Mouse (Mus musculus) midbrain, embryonic 16.5 days (tissue): ENCODE measurements around the gene Hoxd3. TPM values are rescaled to one million over a fixed set of nuclear protein-coding genes. Genes with fewer than 3 reads are reported as not detected.

Experiments
- ATAC-seq: fragments of 200-750 bp; cut with Nextera tagmentation; 2 replicates; pipeline ENCODE4 v1.8.0; 2017; ENCODE audit warnings: moderate TSS enrichment
- H3K27ac ChIP-seq: fragments of 300-500 bp; sonication (generic); 2 replicates; pipeline ENCODE4 v1.5.1; 2014; ENCODE audit warnings: mild to moderate bottlenecking, low read length, mixed read lengths
- H3K27me3 ChIP-seq: fragments of 300-500 bp; sonication (generic); 2 replicates; pipeline ENCODE4 v1.6.1; 2014; ENCODE audit warnings: low read depth, low read length, mixed read lengths; ENCODE audit not compliant: control insufficient read depth, insufficient read depth
- H3K36me3 ChIP-seq: fragments of 300-500 bp; sonication (generic); 2 replicates; pipeline ENCODE4 v1.6.1; 2014; ENCODE audit warnings: mild to moderate bottlenecking, low read length, moderate library complexity, mixed read lengths; ENCODE audit not compliant: control insufficient read depth, insufficient read depth
- H3K4me1 ChIP-seq: fragments of 300-500 bp; sonication (generic); 2 replicates; pipeline ENCODE4 v1.6.1; 2014; ENCODE audit warnings: mild to moderate bottlenecking, low read length, mixed read lengths; ENCODE audit not compliant: control insufficient read depth, insufficient read depth
- H3K4me2 ChIP-seq: fragments of 300-500 bp; sonication (generic); 2 replicates; pipeline ENCODE4 v1.6.1; 2014; ENCODE audit warnings: mild to moderate bottlenecking, low read length, mixed read lengths
- H3K4me3 ChIP-seq: fragments of 300-500 bp; sonication (generic); 2 replicates; pipeline ENCODE4 v1.5.1; 2014; ENCODE audit warnings: low read depth, mild to moderate bottlenecking, low read length, moderate library complexity, mixed read lengths
- H3K9ac ChIP-seq: fragments of 300-500 bp; sonication (generic); 2 replicates; pipeline ENCODE4 v1.6.1; 2014; ENCODE audit warnings: low read depth, low read length, mixed read lengths
- H3K9me3 ChIP-seq: fragments of 300-500 bp; sonication (generic); replicated peaks from 2 replicates; pipeline ENCODE4 v1.6.1; 2014; ENCODE audit warnings: mild to moderate bottlenecking, low read length, mixed read lengths; ENCODE audit not compliant: control insufficient read depth, poor library complexity, severe bottlenecking
- WGBS: fragments of 180-500 bp; shearing (Covaris S2); extraction: QIAGEN DNeasy Blood & Tissue Kit; methylation state at CpG from one replicate; pipeline ENCODE4 v1.1.7; 2014; 5-methylcytosine and 5-hydroxymethylcytosine counted together
- polyA plus RNA-seq: library from polyadenylated mRNA; unstranded; fragments of >200 nt; fragmentation: Nextera tagmentation; extraction: Ambion mirVana; gene quantifications from 2 replicates; pipeline ENCODE4 v1.2.1, GENCODE M21; 2015

Hoxd3 gene
- polyA plus RNA-seq, 1 experiment from 2014 or later = not detected

DNA sequence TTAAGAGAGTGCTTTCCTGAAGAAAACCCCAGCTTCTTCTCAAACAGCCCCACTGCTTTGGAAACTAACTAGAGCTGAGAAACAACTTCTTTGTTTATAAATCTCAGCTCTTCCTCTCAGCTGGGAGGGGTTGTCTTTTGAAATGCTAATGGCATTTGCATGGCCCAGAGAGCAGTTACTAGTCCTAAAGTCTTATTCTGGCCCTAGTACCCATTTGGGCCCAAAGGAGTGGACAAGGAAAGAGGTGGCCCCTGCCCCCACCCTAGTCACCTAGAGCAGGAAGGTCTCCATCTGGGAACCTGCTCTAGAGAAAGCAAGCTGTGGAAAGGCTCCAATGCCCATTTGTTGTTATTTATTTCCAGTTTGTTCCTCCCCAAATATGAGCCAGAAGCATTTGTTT is 19.3 kb downstream of the Hoxd3 start:
- H3K27ac ChIP-seq = no peak overlapping the region

DNA sequence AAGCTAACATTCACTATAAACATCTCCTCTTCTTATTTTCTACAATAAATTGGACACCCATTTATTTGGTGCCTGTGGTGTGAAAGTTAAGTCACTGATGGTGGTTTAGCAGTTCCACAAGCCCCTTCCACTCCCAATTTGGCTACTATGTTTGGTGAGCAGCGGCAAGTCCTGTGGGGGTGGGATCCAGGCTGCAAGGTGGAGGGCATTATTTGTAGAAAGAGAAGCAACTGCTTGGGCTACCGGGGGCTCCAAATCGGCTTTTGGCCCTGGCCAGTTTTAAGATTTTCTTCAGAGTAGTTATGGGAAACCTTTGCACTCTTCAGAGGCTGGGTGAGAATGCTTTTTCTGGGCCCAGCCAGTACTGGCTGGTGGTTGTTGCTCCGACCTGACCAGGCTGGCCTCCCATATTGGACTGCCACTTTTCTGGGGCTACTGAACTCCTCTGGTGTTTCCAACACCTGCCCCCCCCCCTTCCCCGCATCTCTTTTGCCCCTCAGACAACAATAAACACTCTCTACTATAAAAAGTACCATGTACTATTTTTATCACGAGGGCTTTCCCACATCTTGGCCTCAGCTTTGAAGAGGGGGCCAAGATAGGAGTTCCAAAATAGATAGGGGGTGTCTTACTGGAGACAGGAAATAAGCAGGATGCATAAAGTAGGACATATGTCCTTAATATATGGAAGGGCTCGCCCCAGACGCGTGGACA is 20.2 kb downstream of the Hoxd3 start:
- H3K27me3 ChIP-seq = peaks cover 72% of the 10 kb centered on the region
- no peak overlapping the region for H3K27ac ChIP-seq
- H3K36me3 ChIP-seq = no peaks in the 10 kb centered on the region
- H3K4me3 ChIP-seq = no peak overlapping the region
- no peaks in the 10 kb centered on the region for H3K9me3 ChIP-seq
- WGBS = 2% methylated on average over 9 of the region's 9 CpGs
- ATAC-seq = no peak
- no peak overlapping the region for H3K4me2 ChIP-seq
- H3K4me1 ChIP-seq = no peaks in the 10 kb centered on the region; the same call in 1 of the 2 replicates
- H3K9ac ChIP-seq = no peak overlapping the region

More for the DNA sequence above, 19.3 kb downstream of the Hoxd3 start:
- ATAC-seq = no peak
- Histone ChIP-seq H3K36me3 (no peaks in the 10 kb centered on the region), H3K9me3 (no peaks in the 10 kb centered on the region), H3K4me1 (no peaks in the 10 kb centered on the region; the same call in 1 of the 2 replicates), H3K4me3 (no peak overlapping the region), H3K4me2 (no peak overlapping the region), H3K9ac (no peak overlapping the region), H3K27me3 (peaks cover 73% of the 10 kb centered on the region)

DNA sequence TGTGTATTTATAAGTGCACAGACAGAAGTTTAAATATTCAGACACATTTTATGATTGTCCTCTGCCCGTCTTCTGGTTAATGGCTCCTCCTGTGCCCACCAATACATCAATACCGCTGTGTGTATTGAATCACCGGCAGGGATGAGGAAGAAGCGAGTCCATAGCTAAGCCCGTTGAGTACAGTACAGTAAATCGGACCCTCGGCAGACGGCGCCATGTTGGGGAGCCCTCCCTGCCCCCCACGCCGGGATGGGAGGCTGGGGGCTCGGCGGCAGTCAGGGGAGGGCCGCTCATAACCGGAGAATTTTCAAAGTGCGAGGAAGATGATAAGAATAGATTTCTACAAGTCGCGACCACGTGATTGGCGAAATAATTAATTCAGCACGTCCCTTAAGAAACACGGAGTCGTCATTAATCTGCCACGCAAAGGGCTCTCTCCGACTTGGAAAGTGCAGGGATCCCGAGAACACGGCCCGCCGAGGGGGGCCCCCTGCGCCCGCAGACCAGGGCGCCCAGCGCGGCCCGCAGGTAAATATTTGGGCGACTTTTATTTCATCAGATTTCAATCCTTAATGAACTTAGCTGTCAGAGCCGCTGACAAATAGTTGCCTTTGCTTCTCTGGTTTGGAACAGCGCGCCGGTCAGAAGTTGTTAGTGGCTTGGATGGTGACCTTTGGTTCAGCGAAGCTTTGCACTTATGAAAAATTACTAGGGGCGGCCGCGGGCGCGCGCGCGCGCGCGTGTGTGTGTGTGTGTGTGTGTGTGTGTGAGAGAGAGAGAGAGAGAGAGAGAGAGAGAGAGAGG is 21.0 kb downstream of the Hoxd3 start:
- H3K4me3 ChIP-seq = no peak overlapping the region
- H3K27ac ChIP-seq = no peak overlapping the region
- H3K9ac ChIP-seq = no peak overlapping the region
- no peak overlapping the region for H3K4me2 ChIP-seq
- H3K36me3 ChIP-seq = no peaks in the 10 kb centered on the region
- H3K27me3 ChIP-seq = peaks cover 71% of the 10 kb centered on the region
- no peaks in the 10 kb centered on the region for H3K9me3 ChIP-seq
- WGBS = under 1% methylated on average over 52 of the region's 52 CpGs
- no peak for ATAC-seq
- no peaks in the 10 kb centered on the region for H3K4me1 ChIP-seq

DNA sequence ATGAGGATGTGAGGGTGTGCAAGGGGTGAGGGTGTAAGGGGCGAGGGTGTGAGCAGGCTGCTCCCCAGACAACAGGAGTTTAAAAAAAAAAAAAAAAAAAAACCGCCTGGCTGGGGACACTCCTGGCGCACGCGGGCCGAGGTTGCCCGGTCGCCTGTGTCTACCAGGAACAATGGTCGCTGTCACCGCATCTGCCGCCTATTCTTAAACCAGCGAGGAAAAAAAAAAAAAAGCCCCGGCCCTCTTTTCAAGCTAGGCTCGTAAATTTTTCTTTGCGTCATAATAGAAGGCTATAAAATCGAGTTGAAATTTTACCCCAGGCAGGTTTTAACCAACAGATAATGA is 21.6 kb downstream of the Hoxd3 start:
- H3K27ac ChIP-seq = no peak overlapping the region
- no peaks in the 10 kb centered on the region for H3K36me3 ChIP-seq
- H3K9me3 ChIP-seq = no peaks in the 10 kb centered on the region
- no peak overlapping the region for H3K9ac ChIP-seq
- WGBS = 0% methylated on average over 16 of the region's 16 CpGs
- peaks cover 72% of the 10 kb centered on the region for H3K27me3 ChIP-seq
- no peak for ATAC-seq
- no peak overlapping the region for H3K4me2 ChIP-seq
- H3K4me1 ChIP-seq = no peaks in the 10 kb centered on the region
- no peak overlapping the region for H3K4me3 ChIP-seq

DNA sequence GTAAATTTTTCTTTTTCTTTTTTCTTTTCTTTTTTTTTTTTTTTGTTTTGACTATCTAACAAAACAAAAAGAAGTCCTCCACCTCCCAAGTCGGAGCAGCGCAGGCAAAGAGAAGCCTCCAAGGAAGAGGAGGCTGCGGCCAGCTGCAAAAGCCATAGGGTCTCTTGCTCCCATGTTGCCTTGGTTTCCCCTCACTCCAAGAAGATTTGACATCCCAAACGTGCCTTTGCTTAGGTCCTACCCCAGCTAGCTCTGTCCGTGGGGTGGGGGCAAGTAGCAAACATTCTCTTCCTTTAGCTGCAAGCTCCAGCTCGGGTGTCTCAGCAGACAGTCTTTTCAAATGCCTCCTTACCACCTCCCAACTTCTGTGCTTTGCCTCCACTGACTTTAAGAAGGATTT is 22.0 kb downstream of the Hoxd3 start:
- ATAC-seq = no peak
- peaks cover 74% of the 10 kb centered on the region for H3K27me3 ChIP-seq
- H3K9me3 ChIP-seq = no peaks in the 10 kb centered on the region
- H3K4me1 ChIP-seq = no peaks in the 10 kb centered on the region
- no peak overlapping the region for H3K27ac ChIP-seq
- no peak overlapping the region for H3K4me3 ChIP-seq
- no peaks in the 10 kb centered on the region for H3K36me3 ChIP-seq
- H3K4me2 ChIP-seq = no peak overlapping the region
- under 1% methylated on average over 6 of the region's 6 CpGs for WGBS
- H3K9ac ChIP-seq = no peak overlapping the region

DNA sequence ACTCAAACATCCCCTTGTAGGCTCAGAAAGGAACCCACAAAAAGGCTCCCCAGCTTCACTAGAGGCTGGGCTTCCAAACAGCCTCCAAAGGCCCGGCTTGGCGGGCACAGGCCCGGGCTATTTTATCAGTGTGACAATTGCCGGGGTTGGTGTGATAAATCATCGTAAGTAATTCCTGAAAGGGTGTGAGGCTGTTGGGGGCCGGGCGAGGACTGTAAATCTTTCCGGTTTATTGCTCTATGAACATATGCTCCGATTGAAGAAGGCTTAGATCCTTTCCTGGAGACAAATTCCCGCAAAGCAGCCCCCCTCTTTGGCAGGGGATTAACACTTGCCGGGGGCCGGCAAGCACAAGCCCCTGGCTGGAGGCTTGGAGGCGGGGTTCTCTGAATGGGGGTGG is 22.7 kb downstream of the Hoxd3 start:
- H3K36me3 ChIP-seq = no peaks in the 10 kb centered on the region
- no peak for ATAC-seq
- H3K4me1 ChIP-seq = no peaks in the 10 kb centered on the region
- H3K27me3 ChIP-seq = peaks cover 77% of the 10 kb centered on the region
- H3K27ac ChIP-seq = no peak overlapping the region
- no peaks in the 10 kb centered on the region for H3K9me3 ChIP-seq
- no peak overlapping the region for H3K9ac ChIP-seq
- H3K4me2 ChIP-seq = no peak overlapping the region
- no peak overlapping the region for H3K4me3 ChIP-seq
- WGBS = 0% methylated on average over 13 of the region's 13 CpGs

DNA sequence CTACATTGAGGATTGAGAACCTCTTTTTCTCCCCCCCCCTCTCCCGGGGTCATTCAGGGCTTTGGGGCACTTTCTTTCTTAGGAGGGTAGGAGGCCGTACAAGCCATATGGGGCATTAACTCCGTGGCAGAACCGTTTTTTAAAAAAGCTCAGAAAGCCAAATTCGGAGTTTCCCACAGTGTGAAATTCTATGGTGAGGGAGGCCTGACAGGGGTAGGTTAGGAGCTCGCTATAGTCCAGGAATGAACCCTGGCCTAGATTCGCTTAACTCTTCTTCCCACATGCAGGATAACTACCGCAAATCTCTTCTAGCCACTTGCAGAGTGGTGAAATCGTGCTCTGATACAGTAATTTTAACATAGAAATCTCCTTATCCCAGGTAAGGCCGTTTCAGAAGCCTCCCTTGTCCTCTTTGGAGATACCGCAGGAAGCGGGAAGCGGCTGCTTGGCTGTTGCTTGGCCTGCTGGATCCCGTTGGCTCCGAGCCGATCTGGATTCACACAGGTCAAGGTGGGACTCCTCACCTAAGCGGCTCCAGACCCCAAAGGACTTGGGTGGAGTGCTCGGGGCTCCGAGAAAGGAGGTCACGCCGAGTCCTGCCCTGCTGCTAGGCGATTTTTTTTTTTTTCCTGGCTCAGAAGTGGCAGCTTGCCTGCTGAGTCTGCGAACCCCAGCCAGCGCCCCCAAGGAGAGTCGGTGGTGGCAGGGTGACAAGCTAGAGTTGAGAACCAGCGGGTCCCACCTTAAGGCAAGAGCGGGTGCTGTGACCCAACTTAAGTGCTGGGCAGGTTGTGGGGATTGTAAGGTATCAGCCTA is 23.5 kb downstream of the Hoxd3 start:
- Histone ChIP-seq H3K27ac (no peak overlapping the region), H3K4me3 (no peak overlapping the region), H3K36me3 (no peaks in the 10 kb centered on the region), H3K4me1 (no peaks in the 10 kb centered on the region), H3K27me3 (peaks cover 75% of the 10 kb centered on the region), H3K9ac (no peak overlapping the region), H3K4me2 (no peak overlapping the region), H3K9me3 (no peaks in the 10 kb centered on the region)
- no peak for ATAC-seq
- WGBS = under 1% methylated on average over 27 of the region's 27 CpGs

DNA sequence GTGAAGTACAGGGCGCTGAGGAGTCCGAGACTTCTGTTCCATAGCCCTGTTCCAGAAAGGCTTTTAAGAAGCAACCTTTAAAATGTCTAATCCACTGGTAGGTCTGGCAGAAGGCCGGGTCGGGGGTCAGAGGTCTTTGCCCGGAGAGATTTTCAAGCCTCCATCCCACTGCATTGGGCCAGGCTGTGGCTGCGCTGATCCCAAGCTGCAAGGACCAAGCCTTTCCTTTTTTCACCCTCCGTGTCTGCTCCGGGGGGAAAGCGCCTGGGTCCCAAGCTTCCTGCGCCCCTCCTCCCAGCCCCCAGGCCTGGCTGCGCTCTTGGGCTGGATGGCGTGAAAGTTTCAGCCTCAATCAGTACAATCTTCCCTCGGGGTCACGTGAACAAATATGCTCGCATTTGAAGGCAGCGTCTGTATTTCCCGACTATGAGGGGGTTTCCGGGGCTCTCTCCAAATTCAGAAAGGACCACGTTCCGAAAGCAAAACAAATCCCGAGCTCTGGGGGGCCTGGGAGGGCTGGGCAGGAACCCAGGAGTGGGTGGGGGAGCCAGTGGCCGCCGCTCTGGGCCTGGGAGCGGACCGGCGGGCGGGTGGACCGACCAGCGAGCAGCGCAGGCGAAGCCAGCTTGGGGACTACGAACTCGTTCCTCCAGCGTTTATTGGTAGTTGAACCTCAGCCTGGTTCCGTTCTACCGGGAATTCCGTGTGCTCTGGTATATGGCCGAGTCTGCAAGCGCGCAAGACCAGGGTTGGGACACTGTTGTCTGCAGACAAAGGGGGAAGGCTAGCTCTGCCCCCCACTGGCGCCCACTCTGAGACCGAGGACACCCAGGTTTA is 24.3 kb downstream of the Hoxd3 start:
- Histone ChIP-seq H3K9me3 (no peaks in the 10 kb centered on the region), H3K27ac (no peak overlapping the region), H3K4me3 (no peak overlapping the region), H3K4me2 (no peak overlapping the region), H3K27me3 (peaks cover 68% of the 10 kb centered on the region), H3K4me1 (no peaks in the 10 kb centered on the region), H3K9ac (no peak overlapping the region), H3K36me3 (no peaks in the 10 kb centered on the region)
- no peak for ATAC-seq
- 1% methylated on average over 42 of the region's 42 CpGs for WGBS
